Mouse (Mus musculus) C2C12 (cell line): ENCODE measurements around the gene Cpd. TPM values are rescaled to one million over a fixed set of nuclear protein-coding genes. Genes with fewer than 3 reads are reported as not detected.

Experiments used
- H3K27me3 ChIP-seq: one replicate; pipeline ENCODE4 v1.6.1; 2011; ENCODE audit not compliant: control insufficient read depth, insufficient read depth, insufficient read length
- H3K36me3 ChIP-seq: one replicate; pipeline ENCODE4 v1.6.1; 2011; ENCODE audit not compliant: control insufficient read depth, insufficient read depth
- H3K4me3 ChIP-seq: one replicate; pipeline ENCODE4 v1.5.1; 2011; ENCODE audit warnings: mild to moderate bottlenecking, control low read depth; ENCODE audit not compliant: poor library complexity, insufficient read depth, severe bottlenecking
- H3K79me2 ChIP-seq: one replicate; pipeline ENCODE4 v1.6.1; 2011; ENCODE audit not compliant: control insufficient read depth, insufficient read depth
- H3K79me3 ChIP-seq: one replicate; pipeline ENCODE4 v1.6.1; 2011; ENCODE audit warnings: low read depth, control low read depth
- H3ac ChIP-seq: one replicate; pipeline ENCODE3; 2011; ENCODE audit warnings: low read depth; ENCODE audit not compliant: control insufficient read depth, insufficient read length
- CEBPB ChIP-seq: IDR thresholded peaks from one replicate; pipeline ENCODE4 v1.6.1; 2011; ENCODE audit warnings: low read depth, mild to moderate bottlenecking, control low read depth, moderate library complexity
- CTCF ChIP-seq: IDR thresholded peaks from one replicate; pipeline ENCODE4 v1.5.1; 2011; ENCODE audit not compliant: control insufficient read depth, insufficient read depth, insufficient read length
- FOSL1 ChIP-seq: IDR thresholded peaks from one replicate; pipeline ENCODE4 v1.8.0; 2011; ENCODE audit warnings: mild to moderate bottlenecking, low read length; ENCODE audit not compliant: poor library complexity, insufficient read depth, severe bottlenecking
- MAX ChIP-seq: IDR thresholded peaks from one replicate; pipeline ENCODE4 v1.6.1; 2011; ENCODE audit warnings: mild to moderate bottlenecking, control low read depth
- MYOD1 ChIP-seq: IDR thresholded peaks from one replicate; pipeline ENCODE4 v1.6.1; 2011; ENCODE audit warnings: low read depth; ENCODE audit not compliant: control insufficient read depth, insufficient read length
- MYOG ChIP-seq: IDR thresholded peaks from one replicate; pipeline ENCODE4 v1.6.1; 2011; ENCODE audit not compliant: control insufficient read depth, insufficient read length; ENCODE audit errors: extremely low read depth
- USF1 ChIP-seq: IDR thresholded peaks from one replicate; pipeline ENCODE4 v1.6.1; 2011; ENCODE audit warnings: low read depth, mild to moderate bottlenecking, control low read depth, moderate library complexity
- polyA plus RNA-seq: library from polyadenylated mRNA; unstranded; fragments of >200 nt; fragmentation: generic; extraction: Trizol; gene quantifications from one replicate; pipeline ENCODE4 v1.2.1, GENCODE M21; 2012; ENCODE audit warnings: missing spikeins

Cpd gene
- polyA plus RNA-seq, 1 experiment = 11.6 TPM

DNA sequence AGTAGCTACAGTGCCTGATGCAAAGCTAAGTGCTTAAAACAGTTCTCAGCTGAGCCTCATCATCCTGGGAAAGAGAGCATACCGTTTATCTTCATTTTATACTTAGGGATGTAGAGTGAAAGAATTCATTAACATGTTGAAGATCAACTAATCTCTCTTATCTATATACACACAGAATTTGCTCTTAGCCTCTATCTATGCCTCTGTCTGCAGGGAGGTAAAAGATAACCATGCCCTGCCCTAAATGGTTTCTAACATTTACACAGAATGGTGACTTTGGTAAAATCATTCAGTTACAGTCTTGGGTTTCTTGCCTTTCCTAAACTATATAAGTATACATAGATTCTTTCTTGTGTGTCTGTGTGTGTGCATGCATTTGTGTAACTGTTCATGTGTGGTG is 12.2 kb downstream of the Cpd start:
- Histone ChIP-seq H3K36me3 (peaks cover 7% of the 10 kb centered on the region), H3K4me3 (no peak overlapping the region), H3ac (no peak overlapping the region), H3K79me2 (peaks cover 5% of the 10 kb centered on the region), H3K79me3 (no peaks in the 10 kb centered on the region), H3K27me3 (no peaks in the 10 kb centered on the region)
- TF ChIP-seq FOSL1 (no peak), MYOD1 (no peak), CTCF (no peak), MAX (no peak)

DNA sequence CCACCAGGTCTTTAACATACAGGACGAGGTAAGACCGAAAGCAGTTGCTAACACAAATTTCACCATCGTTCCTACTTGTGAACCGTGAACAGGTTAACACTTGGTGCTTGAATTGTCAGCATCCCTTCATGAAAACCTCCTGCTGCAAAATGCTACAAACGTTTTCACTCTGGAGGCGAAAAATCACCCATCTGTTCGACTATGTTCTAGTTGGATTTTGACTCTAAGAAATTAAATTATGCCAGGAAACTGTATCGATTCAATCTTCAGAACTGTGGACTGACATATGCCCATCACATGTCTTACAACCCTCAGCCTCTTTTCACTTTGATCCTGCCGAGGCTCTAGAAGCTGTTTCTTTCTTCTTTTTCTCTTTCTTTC is 21.9 kb downstream of the Cpd start:
- H3K4me3 ChIP-seq = no peak overlapping the region
- no peaks in the 10 kb centered on the region for H3K36me3 ChIP-seq
- H3K79me3 ChIP-seq = peaks cover 3% of the 10 kb centered on the region
- H3K79me2 ChIP-seq = peaks cover 4% of the 10 kb centered on the region
- TF ChIP-seq USF1 (no peak), MYOG (no peak)
- H3K27me3 ChIP-seq = no peaks in the 10 kb centered on the region
- no peak overlapping the region for H3ac ChIP-seq

DNA sequence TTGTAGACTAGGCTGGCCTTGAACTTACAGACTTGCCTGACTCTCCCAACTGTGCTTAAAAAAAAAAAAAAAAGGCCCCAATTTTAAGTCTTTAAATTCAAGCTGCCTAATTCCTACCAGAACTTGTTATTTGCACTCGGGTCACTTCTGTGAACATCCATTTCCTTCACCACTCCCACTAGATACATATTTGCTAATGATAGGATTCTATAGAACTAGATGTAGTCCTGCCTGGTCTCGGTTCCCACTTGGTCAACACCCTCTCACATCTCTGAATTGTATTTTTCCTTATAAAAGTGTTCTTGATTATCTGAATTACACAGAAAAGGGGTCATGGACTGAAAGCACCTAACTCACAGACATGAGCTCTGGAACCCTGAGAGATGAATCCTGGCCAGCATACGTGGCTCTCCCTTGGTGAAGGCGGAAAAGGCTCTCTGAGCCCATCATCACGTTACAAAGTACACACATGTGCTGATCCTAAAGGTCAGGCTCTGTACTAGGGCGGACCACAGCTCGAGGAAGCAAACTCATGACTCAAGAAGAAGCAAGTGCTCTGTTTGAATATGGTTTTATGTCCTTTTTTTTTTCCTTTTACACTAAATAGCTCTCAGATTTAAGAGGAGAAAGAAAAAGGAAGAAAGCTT is 22.5 kb downstream of the Cpd start:
- Histone ChIP-seq H3ac (no peak overlapping the region), H3K79me3 (peaks cover 3% of the 10 kb centered on the region), H3K27me3 (no peaks in the 10 kb centered on the region), H3K79me2 (peaks cover 8% of the 10 kb centered on the region), H3K4me3 (no peak overlapping the region), H3K36me3 (no peaks in the 10 kb centered on the region)
- TF ChIP-seq CEBPB (no peak), CTCF (no peak), MYOG (no peak)

DNA sequence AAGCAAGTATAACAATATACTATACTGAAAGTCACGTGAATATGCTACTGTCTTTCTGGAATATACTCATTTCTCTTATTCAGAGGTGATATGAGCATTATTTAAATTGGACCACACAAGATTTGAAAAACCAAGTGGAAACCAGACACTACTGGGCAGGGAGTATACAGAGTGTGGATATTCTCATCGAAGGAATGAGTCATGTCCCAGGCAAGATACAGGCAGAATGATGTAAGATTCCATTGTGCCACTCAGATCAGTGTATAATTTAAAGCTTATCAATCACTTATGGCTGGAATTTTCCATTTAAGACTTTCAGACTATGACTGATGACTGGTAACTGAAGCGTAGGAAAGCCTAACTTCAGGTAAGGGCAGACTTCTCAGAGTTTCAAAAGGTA is 23.2 kb downstream of the Cpd start:
- no peaks in the 10 kb centered on the region for H3K36me3 ChIP-seq
- H3K4me3 ChIP-seq = no peak overlapping the region
- H3K79me3 ChIP-seq = peaks cover 3% of the 10 kb centered on the region
- H3ac ChIP-seq = no peak overlapping the region
- TF ChIP-seq MYOD1 = no peak
- peak; percentile 12 for TF ChIP-seq CEBPB
- TF ChIP-seq MAX = no peak
- peaks cover 10% of the 10 kb centered on the region for H3K79me2 ChIP-seq
- H3K27me3 ChIP-seq = no peaks in the 10 kb centered on the region

DNA sequence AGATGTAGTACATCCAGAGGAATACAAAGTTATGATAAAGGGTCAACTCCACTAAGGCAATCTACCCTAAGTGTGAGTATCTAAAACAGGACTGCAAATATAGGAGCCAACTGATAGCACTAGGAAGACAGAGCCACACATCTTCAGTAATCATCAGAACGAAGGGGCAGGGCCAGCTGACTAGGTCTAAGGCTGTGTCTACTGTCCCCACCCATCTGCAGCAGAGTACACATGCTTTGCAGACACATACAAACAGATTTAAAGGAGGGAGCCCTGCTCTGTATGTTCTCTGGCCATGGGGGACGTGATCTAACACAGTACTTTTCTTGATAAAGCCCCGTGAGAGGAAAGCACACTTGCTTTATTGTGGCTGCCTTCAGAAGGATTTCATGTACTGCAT is 25.5 kb downstream of the Cpd start:
- Histone ChIP-seq H3K4me3 (no peak overlapping the region), H3K27me3 (no peaks in the 10 kb centered on the region), H3K36me3 (no peaks in the 10 kb centered on the region), H3K79me2 (peaks cover 10% of the 10 kb centered on the region), H3K79me3 (peaks cover 3% of the 10 kb centered on the region), H3ac (no peak overlapping the region)
- TF ChIP-seq MAX = no peak
- TF ChIP-seq MYOG = no peak
- TF ChIP-seq USF1 = no peak
- TF ChIP-seq FOSL1 = no peak
- TF ChIP-seq MYOD1 = no peak
- TF ChIP-seq CTCF = no peak
- TF ChIP-seq CEBPB = no peak

DNA sequence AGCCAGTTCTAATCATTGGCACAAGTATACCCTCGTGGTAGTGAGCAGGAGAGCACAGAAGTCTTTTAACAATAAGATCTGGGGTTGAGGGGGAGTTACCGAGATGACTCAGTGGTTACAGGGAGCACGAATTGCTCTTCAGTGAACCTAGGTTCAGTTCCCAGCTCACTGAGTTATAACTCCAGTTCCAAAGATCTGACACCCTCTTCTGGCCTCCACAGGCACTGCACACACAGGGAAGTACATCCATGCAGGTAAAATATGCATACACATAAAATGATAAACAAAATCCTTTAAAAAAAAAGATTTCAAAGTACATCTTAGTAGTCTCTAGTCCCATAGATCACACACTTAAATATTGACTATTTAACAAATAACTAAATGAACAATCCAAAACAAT is 29.2 kb downstream of the Cpd start:
- TF ChIP-seq MAX (no peak), CTCF (no peak), MYOD1 (no peak), USF1 (no peak), MYOG (no peak), CEBPB (no peak), FOSL1 (no peak)
- peaks cover 6% of the 10 kb centered on the region for H3K79me2 ChIP-seq
- no peak overlapping the region for H3ac ChIP-seq
- H3K4me3 ChIP-seq = no peak overlapping the region
- no peaks in the 10 kb centered on the region for H3K79me3 ChIP-seq
- H3K36me3 ChIP-seq = peaks cover 11% of the 10 kb centered on the region
- H3K27me3 ChIP-seq = no peaks in the 10 kb centered on the region
